Mouse (Mus musculus): ENCODE measurements around the gene Gm3139. TPM values are rescaled to one million over a fixed set of nuclear protein-coding genes. Genes with fewer than 3 reads are reported as not detected.
"Not testable (repeated sequence)": the region's sequence is repeated elsewhere in the genome, so short reads cannot be mapped to it uniquely, and the experiment has no call there.

The Gm3139 gene
- polyA plus RNA-seq (2016; fragmentation: Nextera tagmentation; extraction: Ambion mirVana): not detected in 2 replicates

GRCm38 (mm10) chr5:94525987-94526386, at the start of gene Gm3139:
Gene Gm3139 (plus strand): TSS chr5:94526287.
- not testable (repeated sequence) for H3K9me3 ChIP-seq; H3K27me3 ChIP-seq; H3K27ac ChIP-seq; H3K36me3 ChIP-seq; H3K4me1 ChIP-seq; H3K9ac ChIP-seq; H3K4me3 ChIP-seq; ATAC-seq (ENCODE audit: insufficient number of reproducible peaks, insufficient read depth, low FRiP score, low TSS enrichment); H3K4me2 ChIP-seq (replicated peaks)
- no CpG with 5 or more reads among the region's 2 CpGs for WGBS

Other genes with a start within 250 kb of the Gm3139 start
- not detected in 2 replicates for gene A430089I19Rik, start 219.5 kb upstream of the Gm3139 start, polyA plus RNA-seq (2016; fragmentation: Nextera tagmentation; extraction: Ambion mirVana)
- not detected in 2 replicates for gene Gm6502, start 211.9 kb upstream of the Gm3139 start, polyA plus RNA-seq (2016; fragmentation: Nextera tagmentation; extraction: Ambion mirVana)
- gene AA792892, start 186.5 kb upstream of the Gm3139 start, polyA plus RNA-seq (2016; fragmentation: Nextera tagmentation; extraction: Ambion mirVana): not detected in 2 replicates
- not detected in 2 replicates for gene Gm7682, start 80.5 kb upstream of the Gm3139 start, polyA plus RNA-seq (2016; fragmentation: Nextera tagmentation; extraction: Ambion mirVana)
- gene Gm3147, start 90.1 kb downstream of the Gm3139 start, polyA plus RNA-seq (2016; fragmentation: Nextera tagmentation; extraction: Ambion mirVana): not detected in 2 replicates
- gene Gm6509, start 97.7 kb downstream of the Gm3139 start, polyA plus RNA-seq (2016; fragmentation: Nextera tagmentation; extraction: Ambion mirVana): not detected in 2 replicates
- gene Gm6205, start 122.1 kb downstream of the Gm3139 start, polyA plus RNA-seq (2016; fragmentation: Nextera tagmentation; extraction: Ambion mirVana): not detected in 2 replicates

Measured in embryonic facial prominence, embryonic 12.5 days (tissue).